Mouse (Mus musculus): ENCODE results near the gene Chmp2a. TPM values are rescaled to one million over a fixed set of nuclear protein-coding genes. Genes with fewer than 3 reads are reported as not detected.
A peak's percentile ranks its signal among the peaks of the same experiment; 100 is the strongest.

Gene Chmp2a
- polyA plus RNA-seq, 1 experiment = 41.1 TPM

- WGBS = 8% methylated on average over 3 of the region's 3 CpGs
- no peak overlapping the region for H3K27ac ChIP-seq (ENCODE audit: insufficient read depth, low read length)
- no peaks in the 10 kb centered on the region for H3K36me3 ChIP-seq (ENCODE audit: control insufficient read depth, insufficient read depth, low read length)
- H3K4me3 ChIP-seq (ENCODE audit: extremely low read depth, insufficient read depth, insufficient read length) = no peak overlapping the region
- no peak for TF ChIP-seq CTCF (IDR thresholded peaks at IDR 0.05; ENCODE audit: extremely low read depth, insufficient read depth, insufficient read length, insufficient replicate concordance)
- no peak for TF ChIP-seq POLR2A (IDR thresholded peaks at IDR 0.05; ENCODE audit: low read depth, low read length)
- H3K27me3 ChIP-seq (ENCODE audit: control insufficient read depth, insufficient read depth, low read length) = no peaks in the 10 kb centered on the region
- peak; percentile 33 to 42 for DNase-seq (ENCODE audit: low read depth in 1 of 2, low spot score in 2 of 2)
- H3K4me1 ChIP-seq (ENCODE audit: control insufficient read depth, insufficient read depth, insufficient read length) = no peaks in the 10 kb centered on the region
Observed at GRCm38 (mm10) chr7:12992222-12992621, 42.4 kb downstream of the Chmp2a start.

- 78% methylated on average over 8 of the region's 8 CpGs for WGBS
- Histone ChIP-seq H3K27me3 (ENCODE audit: control insufficient read depth, insufficient read depth, low read length) (no peaks in the 10 kb centered on the region), H3K4me1 (ENCODE audit: control insufficient read depth, insufficient read depth, insufficient read length) (no peaks in the 10 kb centered on the region), H3K27ac (ENCODE audit: insufficient read depth, low read length) (no peak overlapping the region), H3K4me3 (ENCODE audit: extremely low read depth, insufficient read depth, insufficient read length) (no peak overlapping the region), H3K36me3 (ENCODE audit: control insufficient read depth, insufficient read depth, low read length) (no peaks in the 10 kb centered on the region)
- DNase-seq (ENCODE audit: low read depth in 1 of 2, low spot score in 2 of 2) = no peak
- TF ChIP-seq CTCF (IDR thresholded peaks at IDR 0.05; ENCODE audit: extremely low read depth, insufficient read depth, insufficient read length, insufficient replicate concordance) (no peak), POLR2A (IDR thresholded peaks at IDR 0.05; ENCODE audit: low read depth, low read length) (no peak)
Observed at GRCm38 (mm10) chr7:12987409-12988189, 47.0 kb downstream of the Chmp2a start.

- WGBS = 87% methylated on average over 8 of the region's 8 CpGs
- no peak for DNase-seq (ENCODE audit: low read depth in 1 of 2, low spot score in 2 of 2)
- Histone ChIP-seq H3K36me3 (ENCODE audit: control insufficient read depth, insufficient read depth, low read length) (no peaks in the 10 kb centered on the region), H3K4me3 (ENCODE audit: extremely low read depth, insufficient read depth, insufficient read length) (no peak overlapping the region), H3K4me1 (ENCODE audit: control insufficient read depth, insufficient read depth, insufficient read length) (no peaks in the 10 kb centered on the region), H3K27me3 (ENCODE audit: control insufficient read depth, insufficient read depth, low read length) (no peaks in the 10 kb centered on the region), H3K27ac (ENCODE audit: insufficient read depth, low read length) (no peak overlapping the region)
- TF ChIP-seq CTCF (IDR thresholded peaks at IDR 0.05; ENCODE audit: extremely low read depth, insufficient read depth, insufficient read length, insufficient replicate concordance) = no peak
Observed at GRCm38 (mm10) chr7:12986906-12987305, 47.7 kb downstream of the Chmp2a start.

GRCm38 (mm10) chr7:12985724-12986123 lies 48.9 kb downstream of the Chmp2a start:
- no peak for DNase-seq (ENCODE audit: low read depth in 1 of 2, low spot score in 2 of 2)
- H3K4me3 ChIP-seq (ENCODE audit: extremely low read depth, insufficient read depth, insufficient read length) = no peak overlapping the region
- 78% methylated on average over 1 of the region's 1 CpGs for WGBS
- no peak for TF ChIP-seq POLR2A (IDR thresholded peaks at IDR 0.05; ENCODE audit: low read depth, low read length)
- no peak for TF ChIP-seq CTCF (IDR thresholded peaks at IDR 0.05; ENCODE audit: extremely low read depth, insufficient read depth, insufficient read length, insufficient replicate concordance)
- H3K27me3 ChIP-seq (ENCODE audit: control insufficient read depth, insufficient read depth, low read length) = no peaks in the 10 kb centered on the region
- H3K27ac ChIP-seq (ENCODE audit: insufficient read depth, low read length) = no peak overlapping the region
- no peaks in the 10 kb centered on the region for H3K36me3 ChIP-seq (ENCODE audit: control insufficient read depth, insufficient read depth, low read length)
- no peaks in the 10 kb centered on the region for H3K4me1 ChIP-seq (ENCODE audit: control insufficient read depth, insufficient read depth, insufficient read length)

Other genes with a start within 250 kb of the Chmp2a start
- gene Zscan18, start 231.2 kb downstream of the Chmp2a start, polyA plus RNA-seq (2012; rRNA removed) = 0.76 and 1.4 TPM in 2 replicates
- 0.81 and 0.92 TPM in 2 replicates for gene Zfp329, start 215.9 kb downstream of the Chmp2a start, polyA plus RNA-seq (2012; rRNA removed)
- gene Zfp110, start 200.0 kb downstream of the Chmp2a start, polyA plus RNA-seq (2012; rRNA removed) = 9.5 and 12.4 TPM in 2 replicates
- gene Zfp128, start 153.6 kb downstream of the Chmp2a start, polyA plus RNA-seq (2012; rRNA removed) = 0.65 and 0.85 TPM in 2 replicates
- 6.8 and 7.1 TPM in 2 replicates for gene Zscan22, start 137.0 kb downstream of the Chmp2a start, polyA plus RNA-seq (2012; rRNA removed)
- gene Rps5, start 112.5 kb downstream of the Chmp2a start, polyA plus RNA-seq (2012; rRNA removed) = 2,106 and 2,648 TPM in 2 replicates
- gene Rnf225, start 107.4 kb downstream of the Chmp2a start, polyA plus RNA-seq (2012; rRNA removed) = 0.21 and 0.31 TPM in 2 replicates
- gene Zfp324, start 69.0 kb downstream of the Chmp2a start, polyA plus RNA-seq (2012; rRNA removed) = 3.7 and 4.7 TPM in 2 replicates
- 4.1 and 5.1 TPM in 2 replicates for gene Zfp446, start 57.0 kb downstream of the Chmp2a start, polyA plus RNA-seq (2012; rRNA removed)
- 0.21 TPM in 2 replicates for gene Slc27a5, start 36.6 kb downstream of the Chmp2a start, polyA plus RNA-seq (2012; rRNA removed)
- 272 TPM in 2 replicates for gene Trim28, start 35.7 kb downstream of the Chmp2a start, polyA plus RNA-seq (2012; rRNA removed)
- gene Zbtb45, start 24.8 kb downstream of the Chmp2a start, polyA plus RNA-seq (2012; rRNA removed) = 24.5 and 34.5 TPM in 2 replicates
- 62.7 and 90.8 TPM in 2 replicates for gene Ube2m, start 3.5 kb upstream of the Chmp2a start, polyA plus RNA-seq (2012; rRNA removed)
- gene Mzf1, start 20.0 kb upstream of the Chmp2a start, polyA plus RNA-seq (2012; rRNA removed) = 0.76 and 1.1 TPM in 2 replicates
- not detected in 2 replicates for gene Vmn1r85, start 60.4 kb upstream of the Chmp2a start, polyA plus RNA-seq (2012; rRNA removed)
- not detected in 2 replicates for gene Vmn1r86, start 85.1 kb upstream of the Chmp2a start, polyA plus RNA-seq (2012; rRNA removed)
- not detected in 2 replicates for gene Vmn1r87, start 105.3 kb upstream of the Chmp2a start, polyA plus RNA-seq (2012; rRNA removed)
- not detected in 2 replicates for gene Vmn1r88, start 124.8 kb upstream of the Chmp2a start, polyA plus RNA-seq (2012; rRNA removed)
- not detected in 2 replicates for gene Vmn1r89, start 178.2 kb upstream of the Chmp2a start, polyA plus RNA-seq (2012; rRNA removed)
- 9.3 and 11.8 TPM in 2 replicates for gene Lig1, start 242.5 kb upstream of the Chmp2a start, polyA plus RNA-seq (2012; rRNA removed)
- 2.5 TPM in 2 replicates for gene Zswim9, start 243.9 kb upstream of the Chmp2a start, polyA plus RNA-seq (2012; rRNA removed)

All from spleen, adult 2 months (tissue).